Mouse (Mus musculus): ENCODE results near the gene Cep131.

- TF ChIP-seq CTCF (IDR thresholded peaks at IDR 0.05; ENCODE audit: borderline replicate concordance, insufficient read depth, low read length): no peak
- TF ChIP-seq POLR2A (IDR thresholded peaks at IDR 0.05; ENCODE audit: low read depth, low read length): no peak
Observed at GRCm38 (mm10) chr11:120039581-120039980, 47.0 kb downstream of the Cep131 start.
